Comparison of ENCODE assay signal across 8 mouse cellular contexts in the genomic region with DNA sequence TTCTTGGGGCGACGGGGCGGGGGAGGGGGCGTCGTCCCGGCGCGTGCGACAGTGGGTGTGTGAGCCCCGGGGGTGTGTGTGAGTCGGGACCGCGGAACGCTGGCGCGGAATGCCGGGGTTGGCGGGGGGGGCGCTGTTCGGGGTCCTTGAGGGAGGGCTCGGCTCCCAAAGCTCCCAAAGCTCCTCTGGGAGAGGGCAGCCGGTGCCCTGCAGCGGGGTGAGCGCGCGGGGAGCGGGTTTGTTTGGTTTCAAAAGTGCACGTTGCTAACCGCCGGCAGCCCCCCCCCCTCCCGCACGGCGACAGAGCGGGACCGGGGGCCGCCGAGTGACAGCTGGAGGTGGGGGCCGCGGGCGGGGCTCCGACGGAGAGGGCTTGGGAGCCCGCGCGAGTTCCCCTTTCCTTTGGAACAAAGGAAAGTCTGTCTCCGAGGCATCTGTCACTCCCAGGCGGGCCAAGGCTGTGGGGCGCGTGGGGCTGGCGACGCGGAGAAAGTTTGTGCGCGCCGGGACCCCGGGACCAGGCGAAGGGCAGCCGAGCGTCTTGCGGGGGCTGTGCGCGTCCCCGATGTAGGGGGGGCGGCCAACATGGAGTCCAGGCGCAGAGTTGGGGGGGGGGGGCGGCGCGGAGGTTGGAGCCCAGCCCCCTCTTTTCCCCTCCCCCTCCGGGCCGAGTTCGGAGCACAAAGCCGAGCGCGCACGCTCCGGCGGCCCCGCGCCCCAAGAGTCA. TPM values are rescaled to one million over a fixed set of nuclear protein-coding genes. Genes with fewer than 3 reads are reported as not detected.
DNase-seq lines count a peak whose midpoint lies in the region; ATAC-seq and TF ChIP-seq lines count a peak whose summit lies in the region.

No protein-coding gene starts in this region.

- no peaks in the 10 kb centered on the region for H3K27me3 ChIP-seq in hindbrain, embryonic 10.5 days (ENCODE audit: insufficient read depth, poor library complexity, severe bottlenecking)
- no peaks in the 10 kb centered on the region for H3K27me3 ChIP-seq in liver, embryonic 14.5 days (ENCODE audit: control insufficient read depth, insufficient read depth, low read length)

- H3K9me3 ChIP-seq in hindbrain, embryonic 10.5 days, result no peaks in the 10 kb centered on the region
- H3K9me3 ChIP-seq in liver, embryonic 14.5 days (ENCODE audit: control insufficient read depth, low read length), result no peaks in the 10 kb centered on the region

- peak overlapping the region; percentile 98 for H3K27ac ChIP-seq in hindbrain, embryonic 10.5 days
- peak overlapping the region; percentile 3; the same call in 1 of the 2 replicates for H3K27ac ChIP-seq in liver, embryonic 14.5 days

- peak; percentile 34 for ATAC-seq in liver, embryonic 14.5 days (ENCODE audit: insufficient read depth)
- ATAC-seq in neutrophil, adult 5-6 weeks (ENCODE audit: extremely low read depth, insufficient number of reproducible peaks, low FRiP score, poor library complexity, severe bottlenecking), result 0 out of 2 replicates have a peak, but pooled peaks have one; percentile 18

- TF ChIP-seq EP300 in liver, embryonic 14.5 days (IDR thresholded peaks at IDR 0.05; ENCODE audit: low read depth), result no peak

- TF ChIP-seq CTCF in liver, embryonic 14.5 days (IDR thresholded peaks at IDR 0.05; ENCODE audit: low read depth), result no peak

- WGBS in hindbrain, embryonic 10.5 days, result under 1% methylated on average over 78 of the region's 79 CpGs
- 2% methylated on average over 60 of the region's 79 CpGs for WGBS in liver, embryonic 14.5 days (ENCODE audit: insufficient replicate concordance)

- peak overlapping the region; percentile 96 for H3K4me3 ChIP-seq in hindbrain, embryonic 10.5 days
- H3K4me3 ChIP-seq in liver, embryonic 14.5 days (ENCODE audit: insufficient read depth in 1 of 2, low read depth in 2 of 2, low read length in 2 of 2), result peak overlapping the region; percentile 54 to 69

- DNase-seq in gastrocnemius, postnatal 14 days, result peak; percentile 53
- no peak for DNase-seq in gastrocnemius, adult 18-20 months (ENCODE audit: low spot score)
- peak; percentile 4 to 16 for DNase-seq in CD8-positive naive resting alpha-beta T cell, adult 2 months (ENCODE audit: low read depth in 2 of 2, low spot score in 2 of 2)
- DNase-seq in embryo, embryonic 9.5 days (ENCODE audit: extremely low spot score), result peak; percentile 85
- DNase-seq in hindbrain, embryonic 10.5 days (ENCODE audit: low spot score), result peak; percentile 78
- DNase-seq in liver, embryonic 14.5 days (ENCODE audit: low read depth in 3 of 3, low spot score in 3 of 3), result no peak
- no peak for DNase-seq in left cerebral cortex, adult 9 months (ENCODE audit: low spot score in 2 of 2)

- H3K4me1 ChIP-seq in hindbrain, embryonic 10.5 days (replicated peaks), result peaks cover 62% of the 10 kb centered on the region
- peaks cover 4 to 7% of the 10 kb centered on the region in 2 experiments; a peak in 3 of 4 replicates for H3K4me1 ChIP-seq in liver, embryonic 14.5 days (replicated peaks; ENCODE audit: control insufficient read depth in 2 of 2, insufficient read depth in 2 of 2, low read length in 1 of 2)

- H3K9ac ChIP-seq in liver, embryonic 14.5 days (replicated peaks), result peak overlapping the region; percentile 65

- H3K36me3 ChIP-seq in hindbrain, embryonic 10.5 days, result peaks cover 43% of the 10 kb centered on the region
- H3K36me3 ChIP-seq in liver, embryonic 14.5 days (replicated peaks; ENCODE audit: control insufficient read depth, insufficient read depth, low read depth), result no peaks in the 10 kb centered on the region; the same call in 1 of the 2 replicates

- peak overlapping the region; percentile 86 for H3K4me2 ChIP-seq in liver, embryonic 14.5 days (ENCODE audit: low read depth)

- intact Hi-C loops in gastrocnemius, postnatal 14 days (cut with DNase I; ENCODE audit: low total_unique reads), result no loop called here

RNA-seq across cellular contexts. Expression of gene Tgif2, which starts 0.7 kb away (rescaled TPM):
- total RNA-seq in gastrocnemius, postnatal 14 days (2021), result 1 to 10 TPM; 2.9 to 3.1 TPM
- under 1 TPM; 0.21 to 0.40 TPM for total RNA-seq in gastrocnemius, adult 18-20 months (2021)
- 88.4 and 90.3 TPM in 2 replicates for polyA plus RNA-seq in hindbrain, embryonic 10.5 days (2016; fragmentation: Nextera tagmentation; extraction: Ambion mirVana)
- polyA plus RNA-seq in liver, embryonic 14.5 days (2012; rRNA removed), result 3.8 and 4.9 TPM in 2 replicates
- polyA plus RNA-seq in liver, embryonic 14.5 days (2014; fragmentation: Nextera tagmentation; extraction: Ambion mirVana), result 4.9 and 5.1 TPM in 2 replicates
- 9.9 and 15.8 TPM in 2 replicates for total RNA-seq in neutrophil, adult 5-6 weeks (2017)

RNA-seq across cellular contexts. Expression of gene 4930518I15Rik, which starts 17.3 kb away (rescaled TPM):
- under 1 TPM; 0.35 to 0.44 TPM for total RNA-seq in gastrocnemius, postnatal 14 days (2021)
- under 1 TPM; 0.50 to 0.55 TPM for total RNA-seq in gastrocnemius, adult 18-20 months (2021)
- 8.1 and 9.4 TPM in 2 replicates for polyA plus RNA-seq in hindbrain, embryonic 10.5 days (2016; fragmentation: Nextera tagmentation; extraction: Ambion mirVana)
- 0.51 and 0.71 TPM in 2 replicates for polyA plus RNA-seq in liver, embryonic 14.5 days (2012; rRNA removed)
- polyA plus RNA-seq in liver, embryonic 14.5 days (2014; fragmentation: Nextera tagmentation; extraction: Ambion mirVana), result 0.71 and 0.78 TPM in 2 replicates
- 6.9 and 8.0 TPM in 2 replicates for total RNA-seq in neutrophil, adult 5-6 weeks (2017)

RNA-seq across cellular contexts. Expression of gene Rab5if, which starts 22.5 kb away (rescaled TPM):
- 10 to 100 TPM; 75.1 to 77.1 TPM for total RNA-seq in gastrocnemius, postnatal 14 days (2021)
- 10 to 100 TPM; 79.4 to 87.3 TPM for total RNA-seq in gastrocnemius, adult 18-20 months (2021)
- polyA plus RNA-seq in hindbrain, embryonic 10.5 days (2016; fragmentation: Nextera tagmentation; extraction: Ambion mirVana), result 184 and 188 TPM in 2 replicates
- 74.3 and 80.3 TPM in 2 replicates for polyA plus RNA-seq in liver, embryonic 14.5 days (2012; rRNA removed)
- polyA plus RNA-seq in liver, embryonic 14.5 days (2014; fragmentation: Nextera tagmentation; extraction: Ambion mirVana), result 164 and 171 TPM in 2 replicates
- 107 and 115 TPM in 2 replicates for total RNA-seq in neutrophil, adult 5-6 weeks (2017)

RNA-seq across cellular contexts. Expression of gene Sla2, which starts 46.5 kb away (rescaled TPM):
- total RNA-seq in gastrocnemius, postnatal 14 days (2021), result not detected
- total RNA-seq in gastrocnemius, adult 18-20 months (2021), result not detected
- polyA plus RNA-seq in hindbrain, embryonic 10.5 days (2016; fragmentation: Nextera tagmentation; extraction: Ambion mirVana), result 0.37 and 0.90 TPM in 2 replicates
- 0.89 and 0.90 TPM in 2 replicates for polyA plus RNA-seq in liver, embryonic 14.5 days (2012; rRNA removed)
- polyA plus RNA-seq in liver, embryonic 14.5 days (2014; fragmentation: Nextera tagmentation; extraction: Ambion mirVana), result 1.4 and 2.2 TPM in 2 replicates
- total RNA-seq in neutrophil, adult 5-6 weeks (2017), result 4.8 and 5.5 TPM in 2 replicates

Comparison
In these comparisons a context has a peak if more than half of its experiments do, and no peak if none do; other contexts are left out.
1. DNase-seq: peak in gastrocnemius, postnatal 14 days (single experiment), CD8-positive naive resting alpha-beta T cell, adult 2 months (2 of 2), embryo, embryonic 9.5 days (single experiment) and hindbrain, embryonic 10.5 days (single experiment); none in gastrocnemius, adult 18-20 months (single experiment), liver, embryonic 14.5 days (0 of 3) and left cerebral cortex, adult 9 months (0 of 2).